Mouse (Mus musculus): Measurements from ENCODE around the gene Shld2. TPM values are rescaled to one million over a fixed set of nuclear protein-coding genes. Genes with fewer than 3 reads are reported as not detected.
"Not testable (repeated sequence)": the region's sequence is repeated elsewhere in the genome, so short reads cannot be mapped to it uniquely, and the experiment has no call there.

Gene Shld2
- total and polyA plus RNA-seq, 2 experiments from 2014 or later = 2.9 to 10.9 TPM

GRCm38 (mm10) chr14:34279726-34280125 is 30.6 kb downstream of the Shld2 start:
- Histone ChIP-seq H3K9ac (replicated peaks; ENCODE audit: low read depth, low read length) (no peak overlapping the region), H3K27me3 (ENCODE audit: control insufficient read depth, insufficient read depth, low read length) (no peaks in the 10 kb centered on the region), H3K4me1 (ENCODE audit: control insufficient read depth, insufficient read depth) (no peaks in the 10 kb centered on the region), H3K27ac (ENCODE audit: low read depth) (no peak overlapping the region), H3K4me3 (ENCODE audit: low read depth, low read length) (no peak overlapping the region), H3K36me3 (replicated peaks; ENCODE audit: control insufficient read depth, insufficient read depth, low read length) (no peaks in the 10 kb centered on the region), H3K4me2 (ENCODE audit: low read depth, low read length) (no peak overlapping the region), H3K9me3 (replicated peaks; ENCODE audit: control insufficient read depth, low read length) (no peaks in the 10 kb centered on the region)
- no peak for ATAC-seq (ENCODE audit: insufficient read depth, low read depth)
- no peak for DNase-seq (ENCODE audit: low spot score)
- no peak for TF ChIP-seq EP300 (IDR thresholded peaks at IDR 0.05; ENCODE audit: low read depth)
- TF ChIP-seq CTCF (IDR thresholded peaks at IDR 0.05; ENCODE audit: low read depth) = no peak
- WGBS = 56% methylated on average over 4 of the region's 4 CpGs

GRCm38 (mm10) chr14:34275225-34275624 is 35.1 kb downstream of the Shld2 start:
- WGBS = 87% methylated on average over 4 of the region's 4 CpGs
- no peak overlapping the region for H3K27ac ChIP-seq (ENCODE audit: low read depth)
- H3K36me3 ChIP-seq (replicated peaks; ENCODE audit: control insufficient read depth, insufficient read depth, low read length) = no peaks in the 10 kb centered on the region
- no peaks in the 10 kb centered on the region for H3K4me1 ChIP-seq (ENCODE audit: control insufficient read depth, insufficient read depth)
- H3K27me3 ChIP-seq (ENCODE audit: control insufficient read depth, insufficient read depth, low read length) = no peaks in the 10 kb centered on the region
- no peak for DNase-seq (ENCODE audit: low spot score)
- no peak for ATAC-seq (ENCODE audit: insufficient read depth, low read depth)
- TF ChIP-seq CTCF (IDR thresholded peaks at IDR 0.05; ENCODE audit: low read depth) (no peak), EP300 (IDR thresholded peaks at IDR 0.05; ENCODE audit: low read depth) (no peak)
- H3K9ac ChIP-seq (replicated peaks; ENCODE audit: low read depth, low read length) = no peak overlapping the region
- H3K4me2 ChIP-seq (ENCODE audit: low read depth, low read length) = no peak overlapping the region
- no peak overlapping the region for H3K4me3 ChIP-seq (ENCODE audit: low read depth, low read length)
- no peaks in the 10 kb centered on the region for H3K9me3 ChIP-seq (replicated peaks; ENCODE audit: control insufficient read depth, low read length)

GRCm38 (mm10) chr14:34274141-34274540 is 36.2 kb downstream of the Shld2 start:
- Histone ChIP-seq H3K4me3 (ENCODE audit: low read depth, low read length) (no peak overlapping the region), H3K4me1 (ENCODE audit: control insufficient read depth, insufficient read depth) (no peaks in the 10 kb centered on the region), H3K4me2 (ENCODE audit: low read depth, low read length) (no peak overlapping the region), H3K36me3 (replicated peaks; ENCODE audit: control insufficient read depth, insufficient read depth, low read length) (no peaks in the 10 kb centered on the region), H3K9me3 (replicated peaks; ENCODE audit: control insufficient read depth, low read length) (no peaks in the 10 kb centered on the region), H3K27me3 (ENCODE audit: control insufficient read depth, insufficient read depth, low read length) (no peaks in the 10 kb centered on the region), H3K27ac (ENCODE audit: low read depth) (no peak overlapping the region), H3K9ac (replicated peaks; ENCODE audit: low read depth, low read length) (no peak overlapping the region)
- ATAC-seq (ENCODE audit: insufficient read depth, low read depth) (no peak), DNase-seq (ENCODE audit: low spot score) (no peak)
- no peak for TF ChIP-seq EP300 (IDR thresholded peaks at IDR 0.05; ENCODE audit: low read depth)
- TF ChIP-seq CTCF (IDR thresholded peaks at IDR 0.05; ENCODE audit: low read depth) = no peak
- 90% methylated on average over 3 of the region's 3 CpGs for WGBS

- WGBS = 44% methylated on average over 2 of the region's 2 CpGs
- TF ChIP-seq EP300 (IDR thresholded peaks at IDR 0.05; ENCODE audit: low read depth) (no peak), CTCF (IDR thresholded peaks at IDR 0.05; ENCODE audit: low read depth) (peak; percentile 65)
- no peaks in the 10 kb centered on the region for H3K36me3 ChIP-seq (replicated peaks; ENCODE audit: control insufficient read depth, insufficient read depth, low read length)
- H3K4me1 ChIP-seq (ENCODE audit: control insufficient read depth, insufficient read depth) = no peaks in the 10 kb centered on the region
- DNase-seq (ENCODE audit: low spot score) = peak; percentile 61
- no peak overlapping the region for H3K4me2 ChIP-seq (ENCODE audit: low read depth, low read length)
- no peaks in the 10 kb centered on the region for H3K27me3 ChIP-seq (ENCODE audit: control insufficient read depth, insufficient read depth, low read length)
- no peak overlapping the region for H3K4me3 ChIP-seq (ENCODE audit: low read depth, low read length)
- ATAC-seq (ENCODE audit: insufficient read depth, low read depth) = no peak
- no peaks in the 10 kb centered on the region for H3K9me3 ChIP-seq (replicated peaks; ENCODE audit: control insufficient read depth, low read length)
- no peak overlapping the region for H3K27ac ChIP-seq (ENCODE audit: low read depth)
- no peak overlapping the region for H3K9ac ChIP-seq (replicated peaks; ENCODE audit: low read depth, low read length)
These were observed 37.0 kb downstream of the Shld2 start for GRCm38 (mm10) chr14:34273280-34273679.

- no peak for TF ChIP-seq CTCF (IDR thresholded peaks at IDR 0.05; ENCODE audit: low read depth)
- TF ChIP-seq EP300 (IDR thresholded peaks at IDR 0.05; ENCODE audit: low read depth) = no peak
- no peaks in the 10 kb centered on the region for H3K9me3 ChIP-seq (replicated peaks; ENCODE audit: control insufficient read depth, low read length)
- DNase-seq (ENCODE audit: low spot score) (no peak), ATAC-seq (ENCODE audit: insufficient read depth, low read depth) (no peak)
- H3K4me3 ChIP-seq (ENCODE audit: low read depth, low read length) = no peak overlapping the region
- no peaks in the 10 kb centered on the region for H3K36me3 ChIP-seq (replicated peaks; ENCODE audit: control insufficient read depth, insufficient read depth, low read length)
- no peak overlapping the region for H3K27ac ChIP-seq (ENCODE audit: low read depth)
- no peak overlapping the region for H3K9ac ChIP-seq (replicated peaks; ENCODE audit: low read depth, low read length)
- H3K27me3 ChIP-seq (ENCODE audit: control insufficient read depth, insufficient read depth, low read length) = no peaks in the 10 kb centered on the region
- H3K4me1 ChIP-seq (ENCODE audit: control insufficient read depth, insufficient read depth) = no peaks in the 10 kb centered on the region
- no peak overlapping the region for H3K4me2 ChIP-seq (ENCODE audit: low read depth, low read length)
- 71% methylated on average over 9 of the region's 9 CpGs for WGBS
These were observed 42.2 kb downstream of the Shld2 start for GRCm38 (mm10) chr14:34268046-34268445.

- not testable (repeated sequence) for DNase-seq (ENCODE audit: low spot score); H3K4me1 ChIP-seq (ENCODE audit: control insufficient read depth, insufficient read depth); H3K9me3 ChIP-seq (replicated peaks; ENCODE audit: control insufficient read depth, low read length); H3K36me3 ChIP-seq (replicated peaks; ENCODE audit: control insufficient read depth, insufficient read depth, low read length); H3K27me3 ChIP-seq (ENCODE audit: control insufficient read depth, insufficient read depth, low read length); ATAC-seq (ENCODE audit: insufficient read depth, low read depth); H3K4me2 ChIP-seq (ENCODE audit: low read depth, low read length); H3K27ac ChIP-seq (ENCODE audit: low read depth); H3K4me3 ChIP-seq (ENCODE audit: low read depth, low read length); H3K9ac ChIP-seq (replicated peaks; ENCODE audit: low read depth, low read length)
- WGBS = 76% methylated on average over 3 of the region's 3 CpGs
These were observed 51.8 kb downstream of the Shld2 start for GRCm38 (mm10) chr14:34258525-34258924.
